Mouse (Mus musculus) colon, adult 2 months (tissue): Measurements from ENCODE around the gene Tbc1d9. TPM values are rescaled to one million over a fixed set of nuclear protein-coding genes. Genes with fewer than 3 reads are reported as not detected.

Source experiments
- polyA plus RNA-seq: library from polyadenylated mRNA; depleted of rRNA; stranded (reverse); fragments of >200 nt; gene quantifications from 2 replicates; pipeline ENCODE4 v1.2.3, GENCODE M21; 2012; rRNA removed

Gene Tbc1d9
- 5.6 and 11.4 TPM in 2 replicates for polyA plus RNA-seq

GRCm38 (mm10) chr8:83165235-83165930 is at the start of gene Tbc1d9:
TSS of gene Tbc1d9 (plus strand) at chr8:83165352.

DNA sequence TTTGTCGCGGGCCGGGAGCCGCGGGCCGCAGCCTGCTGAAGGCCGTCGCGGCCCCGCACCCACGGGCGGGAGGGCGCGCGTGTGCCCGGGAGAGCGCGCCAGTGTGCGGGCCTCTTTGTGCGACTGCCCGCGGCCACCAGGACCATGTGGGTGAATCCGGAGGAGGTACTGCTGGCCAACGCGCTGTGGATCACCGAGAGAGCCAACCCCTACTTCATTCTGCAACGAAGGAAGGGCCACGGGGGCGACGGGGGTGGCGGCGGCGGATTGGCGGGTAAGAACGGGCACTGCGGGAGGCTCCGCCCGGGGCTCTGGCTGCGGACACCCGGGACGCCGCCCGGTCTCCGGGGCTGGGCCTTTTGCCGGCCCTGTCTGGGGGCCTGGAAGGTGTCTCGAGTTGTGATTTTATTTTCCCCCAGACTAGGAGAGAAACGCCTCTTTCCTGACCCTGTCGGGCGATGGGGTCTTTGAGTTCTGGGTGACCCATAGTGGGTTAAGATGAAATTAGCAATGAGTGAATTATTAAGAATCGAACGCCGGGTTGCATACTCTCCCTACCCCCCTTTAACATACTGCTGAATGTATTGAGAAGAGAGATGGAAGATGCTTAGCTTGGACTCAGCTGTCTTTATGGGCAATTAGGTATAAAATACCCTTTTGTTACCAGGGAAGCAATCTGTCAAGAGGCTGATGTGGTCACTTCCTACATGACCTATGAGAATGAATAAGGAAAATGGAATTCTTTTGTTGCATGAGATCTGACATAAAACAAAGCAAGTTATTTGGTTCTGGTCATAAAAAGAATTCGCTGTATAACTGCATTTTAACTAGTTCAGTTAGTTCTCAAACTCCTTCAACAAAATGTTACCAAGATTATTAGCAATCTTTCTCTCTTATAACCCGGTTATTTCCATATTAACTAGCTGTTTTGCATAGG is 1.0 kb downstream of the Tbc1d9 start, which contains the start of gene Gm10645:
Gene Gm10645, minus strand, starts transcription at position 240 of the 937 bp plus-strand sequence.

DNA sequence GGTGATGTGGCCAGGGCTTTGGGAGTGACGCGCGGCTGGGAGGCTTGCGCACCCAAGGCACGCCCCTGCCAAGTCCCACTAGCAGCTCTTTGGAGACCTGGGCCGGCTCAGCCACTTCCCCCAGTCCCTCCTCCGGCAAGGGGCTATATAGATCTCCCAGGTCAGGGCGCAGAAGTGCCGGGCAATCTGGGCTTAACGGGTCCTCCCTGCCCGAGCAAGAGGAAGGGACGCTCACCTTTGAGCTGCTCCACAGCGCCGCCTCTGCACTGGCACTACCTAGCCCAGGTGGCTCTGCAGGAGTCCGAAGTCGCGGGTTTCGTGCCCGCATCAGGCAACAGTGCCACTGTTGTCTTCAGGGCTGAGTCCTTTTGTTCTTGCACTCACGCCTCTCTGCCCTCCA is 125.0 kb downstream of the Tbc1d9 start, which contains the start of gene Ucp1:
Gene Ucp1, plus strand, starts transcription at position 177 of the 400 bp plus-strand sequence.

Other genes starting within 250 kb of the Tbc1d9 start
- 1.3 and 2.0 TPM in 2 replicates for gene Gm10645, start 818 bp downstream of the Tbc1d9 start, polyA plus RNA-seq
- not detected in 2 replicates for gene Ucp1, start 125.0 kb downstream of the Tbc1d9 start, polyA plus RNA-seq
- 1.2 and 1.3 TPM in 2 replicates for gene Elmod2, start 167.1 kb downstream of the Tbc1d9 start, polyA plus RNA-seq
- gene Mgat4d, start 183.1 kb downstream of the Tbc1d9 start, polyA plus RNA-seq = not detected in 2 replicates
- gene Clgn, start 224.5 kb downstream of the Tbc1d9 start, polyA plus RNA-seq = 0.02 and 0.15 TPM in 2 replicates